Mouse (Mus musculus) kidney, embryonic 14.5 days (tissue): ENCODE measurements at regions not wholly inside any gene's neighbourhood (a gene's known extent, or its start where the extent isn't known, plus 50 kb on each side); places are given as distances from the start of the nearest gene placed in this dataset.

Experiments
- ATAC-seq: fragments of 200-750 bp; cut with Nextera tagmentation; 2 replicates; pipeline ENCODE4 v1.8.0; 2017; ENCODE audit warnings: moderate number of reproducible peaks, mild to moderate bottlenecking, moderate TSS enrichment, moderate library complexity; ENCODE audit not compliant: low FRiP score, low TSS enrichment
- H3K27ac ChIP-seq: fragments of 300-500 bp; sonication (generic); 2 replicates; pipeline ENCODE4 v1.5.1; 2014; ENCODE audit warnings: low read depth, mild to moderate bottlenecking, low read length, moderate library complexity, mixed read lengths
- H3K27me3 ChIP-seq: fragments of 300-500 bp; sonication (generic); 2 replicates; pipeline ENCODE4 v1.6.1; 2014; ENCODE audit warnings: mild to moderate bottlenecking, low read length; ENCODE audit not compliant: control insufficient read depth, insufficient read depth
- H3K36me3 ChIP-seq: fragments of 300-500 bp; sonication (generic); 2 replicates; pipeline ENCODE4 v1.6.1; 2014; ENCODE audit warnings: low read length, mixed read lengths; ENCODE audit not compliant: control insufficient read depth, insufficient read depth
- H3K4me1 ChIP-seq: fragments of 300-500 bp; sonication (generic); 2 replicates; pipeline ENCODE4 v1.6.1; 2014; ENCODE audit warnings: low read length, mixed read lengths; ENCODE audit not compliant: control insufficient read depth, insufficient read depth
- H3K4me2 ChIP-seq: fragments of 300-500 bp; sonication (generic); replicated peaks from 2 replicates; pipeline ENCODE4 v1.6.1; 2014; ENCODE audit warnings: low read depth, mild to moderate bottlenecking, low read length
- H3K4me3 ChIP-seq: fragments of 300-500 bp; sonication (generic); 2 replicates; pipeline ENCODE4 v1.5.1; 2014; ENCODE audit warnings: mild to moderate bottlenecking, low read length
- H3K9ac ChIP-seq: fragments of 300-500 bp; sonication (generic); 2 replicates; pipeline ENCODE4 v1.6.1; 2014; ENCODE audit warnings: low read depth, mild to moderate bottlenecking, low read length, moderate library complexity
- H3K9me3 ChIP-seq: fragments of 300-500 bp; sonication (generic); 2 replicates; pipeline ENCODE4 v1.6.1; 2016; ENCODE audit warnings: low read length; ENCODE audit not compliant: control insufficient read depth
- WGBS: fragments of 180-500 bp; shearing (Covaris S2); extraction: QIAGEN DNeasy Blood & Tissue Kit; methylation state at CpG from one replicate; pipeline ENCODE4 v1.1.7; 2014; 5-methylcytosine and 5-hydroxymethylcytosine counted together

- Histone ChIP-seq H3K4me2 (no peak overlapping the region), H3K27ac (no peak overlapping the region), H3K9me3 (no peaks in the 10 kb centered on the region), H3K27me3 (no peaks in the 10 kb centered on the region), H3K36me3 (no peaks in the 10 kb centered on the region), H3K4me3 (no peak overlapping the region), H3K9ac (no peak overlapping the region), H3K4me1 (no peaks in the 10 kb centered on the region)
- no peak for ATAC-seq
- 92% methylated on average over 6 of the region's 6 CpGs for WGBS
Measured at GRCm38 (mm10) chr16:77852066-77852781, 250.3 kb upstream of the Gm11146 start.

GRCm38 (mm10) chr16:77851206-77852065 is 249.5 kb upstream of the Gm11146 start:
- ATAC-seq, result no peak
- Histone ChIP-seq H3K36me3 (no peaks in the 10 kb centered on the region), H3K27me3 (no peaks in the 10 kb centered on the region), H3K4me1 (no peaks in the 10 kb centered on the region), H3K9me3 (no peaks in the 10 kb centered on the region), H3K4me2 (no peak overlapping the region), H3K4me3 (no peak overlapping the region), H3K27ac (no peak overlapping the region), H3K9ac (no peak overlapping the region)
- 83% methylated on average over 13 of the region's 13 CpGs for WGBS

GRCm38 (mm10) chr16:77835767-77836166 is 233.9 kb upstream of the Gm11146 start:
- H3K36me3 ChIP-seq, result no peaks in the 10 kb centered on the region
- H3K9ac ChIP-seq, result no peak overlapping the region
- H3K27me3 ChIP-seq, result no peaks in the 10 kb centered on the region
- H3K4me3 ChIP-seq, result no peak overlapping the region
- H3K4me1 ChIP-seq, result no peaks in the 10 kb centered on the region
- H3K9me3 ChIP-seq, result no peaks in the 10 kb centered on the region
- H3K27ac ChIP-seq, result no peak overlapping the region
- no peak for ATAC-seq
- no peak overlapping the region for H3K4me2 ChIP-seq
- WGBS, result 83% methylated on average over 2 of the region's 2 CpGs

- Histone ChIP-seq H3K9me3 (no peaks in the 10 kb centered on the region), H3K27ac (no peak overlapping the region), H3K4me2 (no peak overlapping the region), H3K36me3 (no peaks in the 10 kb centered on the region), H3K4me1 (no peaks in the 10 kb centered on the region), H3K9ac (no peak overlapping the region), H3K4me3 (no peak overlapping the region), H3K27me3 (no peaks in the 10 kb centered on the region)
- 71% methylated on average over 4 of the region's 4 CpGs for WGBS
- 0 out of 2 replicates have a peak, but pooled peaks have one; percentile 32 for ATAC-seq
Measured at GRCm38 (mm10) chr16:77827322-77828117, 225.6 kb upstream of the Gm11146 start.

- H3K36me3 ChIP-seq, result no peaks in the 10 kb centered on the region
- H3K4me1 ChIP-seq, result no peaks in the 10 kb centered on the region
- 81% methylated on average over 5 of the region's 5 CpGs for WGBS
- H3K9me3 ChIP-seq, result no peaks in the 10 kb centered on the region
- H3K4me3 ChIP-seq, result no peak overlapping the region
- H3K9ac ChIP-seq, result no peak overlapping the region
- no peak overlapping the region for H3K27ac ChIP-seq
- H3K27me3 ChIP-seq, result no peaks in the 10 kb centered on the region
- no peak for ATAC-seq
- H3K4me2 ChIP-seq, result no peak overlapping the region
Measured at GRCm38 (mm10) chr16:77799709-77800108, 197.8 kb upstream of the Gm11146 start.

- WGBS, result 77% methylated on average over 4 of the region's 4 CpGs
- Histone ChIP-seq H3K4me1 (no peaks in the 10 kb centered on the region), H3K4me3 (no peak overlapping the region), H3K9me3 (no peaks in the 10 kb centered on the region), H3K27ac (no peak overlapping the region), H3K4me2 (no peak overlapping the region), H3K27me3 (no peaks in the 10 kb centered on the region), H3K9ac (no peak overlapping the region), H3K36me3 (no peaks in the 10 kb centered on the region)
- ATAC-seq, result no peak
Measured at GRCm38 (mm10) chr16:77796926-77797325, 195.0 kb upstream of the Gm11146 start.

- H3K4me3 ChIP-seq, result no peak overlapping the region
- 86% methylated on average over 5 of the region's 5 CpGs for WGBS
- no peak overlapping the region for H3K4me2 ChIP-seq
- no peaks in the 10 kb centered on the region for H3K4me1 ChIP-seq
- no peaks in the 10 kb centered on the region for H3K27me3 ChIP-seq
- H3K36me3 ChIP-seq, result no peaks in the 10 kb centered on the region
- H3K9me3 ChIP-seq, result no peaks in the 10 kb centered on the region
- H3K27ac ChIP-seq, result no peak overlapping the region
- no peak overlapping the region for H3K9ac ChIP-seq
- no peak for ATAC-seq
Measured at GRCm38 (mm10) chr16:77789652-77790051, 187.8 kb upstream of the Gm11146 start.

- H3K27me3 ChIP-seq, result no peaks in the 10 kb centered on the region
- H3K36me3 ChIP-seq, result no peaks in the 10 kb centered on the region
- H3K4me3 ChIP-seq, result no peak overlapping the region
- no peak overlapping the region for H3K4me2 ChIP-seq
- ATAC-seq, result no peak
- no peaks in the 10 kb centered on the region for H3K4me1 ChIP-seq
- no peaks in the 10 kb centered on the region for H3K9me3 ChIP-seq
- 90% methylated on average over 2 of the region's 2 CpGs for WGBS
- no peak overlapping the region for H3K27ac ChIP-seq
- no peak overlapping the region for H3K9ac ChIP-seq
Measured at GRCm38 (mm10) chr16:77789206-77789605, 187.3 kb upstream of the Gm11146 start.
